Mouse (Mus musculus) natural killer cell, adult 2 months (primary cell): Measurements from ENCODE around the gene Rbl1.

Experiments used
- DNase-seq, 2 experiments: peaks; one replicate each; pipeline ENCODE4 v3.0.0; 2022; ENCODE audit warnings: low spot score in 2 of 2

Gene Rbl1

DNA sequence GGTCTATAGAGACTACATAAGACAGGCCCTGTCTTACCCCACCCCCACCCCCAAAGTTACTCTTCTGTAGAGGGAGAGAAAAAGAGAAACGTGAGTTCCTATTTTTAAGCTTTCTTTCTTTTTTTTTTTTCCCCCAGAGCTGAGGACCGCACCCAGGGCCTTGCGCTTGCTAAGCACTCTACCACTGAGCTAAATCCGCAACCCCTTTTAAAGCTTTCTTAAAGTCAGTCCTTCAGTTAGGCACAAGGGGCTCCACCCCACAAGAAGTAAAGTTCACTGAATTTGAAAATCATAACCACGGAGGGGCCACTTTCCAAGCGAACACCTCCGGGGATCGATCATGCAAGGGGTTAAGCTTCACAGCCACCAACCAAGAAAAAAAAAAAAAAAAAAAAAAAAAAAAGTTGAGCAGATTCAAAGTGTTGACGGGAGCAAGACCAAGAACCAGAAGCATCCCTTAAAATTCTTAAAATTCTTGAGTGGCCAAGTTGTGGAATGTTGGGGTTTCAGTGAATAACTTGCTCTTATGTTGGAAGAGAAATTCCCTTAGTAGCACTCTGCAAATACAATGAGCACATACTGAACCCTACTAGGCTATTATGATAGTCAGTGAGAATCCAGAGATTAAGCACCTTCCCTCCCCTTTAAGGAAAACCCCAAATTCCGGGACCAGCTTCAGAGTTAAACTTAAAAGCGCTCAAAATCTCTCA, 70.4 kb downstream of the Rbl1 start:
- peak in 1 of 2 experiments; percentile 37 for DNase-seq

DNA sequence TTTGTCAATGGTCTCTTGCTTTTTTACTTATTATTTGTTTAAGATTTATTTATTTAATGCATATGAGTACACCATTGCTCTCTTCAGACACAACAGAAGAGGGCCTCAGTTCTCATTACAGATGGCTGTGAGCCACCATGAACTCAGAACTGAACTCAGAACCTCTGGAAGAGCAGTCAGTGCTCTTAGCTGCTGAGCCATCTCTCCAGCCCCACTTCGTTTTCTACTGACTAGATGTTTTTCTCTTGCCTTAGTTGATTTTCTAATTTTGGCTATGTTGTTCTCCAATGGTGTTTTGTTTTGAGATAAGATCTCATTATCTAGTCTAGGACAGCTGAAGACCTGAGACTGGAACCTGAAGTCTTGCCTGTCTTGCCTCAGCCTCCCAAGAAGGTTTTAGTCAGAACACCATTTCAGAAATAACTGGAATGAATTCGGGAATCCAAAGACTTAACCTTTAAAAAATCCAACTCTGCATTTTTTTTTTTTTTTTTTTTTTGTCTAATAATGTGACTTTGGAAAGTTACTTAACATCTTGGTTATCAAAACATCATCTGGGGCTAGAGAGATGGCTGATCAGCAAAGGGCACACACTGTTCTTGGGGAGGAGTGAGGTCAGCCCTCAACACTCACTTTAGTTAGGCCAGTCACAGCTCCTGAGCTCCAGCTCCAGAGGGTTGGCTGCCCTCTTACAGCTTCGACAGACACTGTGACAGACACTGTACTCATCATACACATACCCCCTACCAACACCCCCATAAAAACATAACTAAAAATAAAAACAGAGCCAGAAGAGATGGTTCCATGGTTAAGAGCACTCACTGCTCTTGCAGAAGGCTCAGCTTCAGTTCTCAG, 71.4 kb downstream of the Rbl1 start:
- no peak for DNase-seq

- DNase-seq, result no peak
These were observed 72.2 kb downstream of the Rbl1 start for GRCm38 (mm10) chr2:157132086-157132485.

GRCm38 (mm10) chr2:157130813-157131514, 73.4 kb downstream of the Rbl1 start:
- peak; percentile 30 to 34 for DNase-seq

- no peak for DNase-seq
These were observed 74.7 kb downstream of the Rbl1 start for GRCm38 (mm10) chr2:157129601-157130164.

- no peak for DNase-seq
These were observed 75.2 kb downstream of the Rbl1 start for GRCm38 (mm10) chr2:157129096-157129495.

GRCm38 (mm10) chr2:157128072-157128471, 76.3 kb downstream of the Rbl1 start:
- no peak for DNase-seq

DNA sequence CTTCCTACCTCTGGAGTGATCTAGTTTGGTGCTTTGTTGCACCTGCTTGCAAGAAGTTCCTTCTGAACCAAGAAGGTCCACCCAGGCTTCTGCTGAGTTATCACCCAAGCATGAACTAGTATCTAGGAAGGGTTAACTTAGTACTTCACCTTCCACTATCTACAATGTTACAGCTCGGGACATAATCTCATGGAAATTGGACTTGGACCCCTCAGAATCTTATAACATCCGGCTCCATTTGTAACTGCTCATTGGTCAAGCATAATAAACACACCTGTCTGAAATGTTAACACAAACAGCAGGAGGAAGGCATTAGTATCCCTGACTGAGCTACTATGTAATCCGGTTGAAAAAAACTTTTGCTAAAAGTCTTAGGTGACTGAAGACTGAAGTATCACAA, 77.0 kb downstream of the Rbl1 start:
- DNase-seq, result no peak

DNA sequence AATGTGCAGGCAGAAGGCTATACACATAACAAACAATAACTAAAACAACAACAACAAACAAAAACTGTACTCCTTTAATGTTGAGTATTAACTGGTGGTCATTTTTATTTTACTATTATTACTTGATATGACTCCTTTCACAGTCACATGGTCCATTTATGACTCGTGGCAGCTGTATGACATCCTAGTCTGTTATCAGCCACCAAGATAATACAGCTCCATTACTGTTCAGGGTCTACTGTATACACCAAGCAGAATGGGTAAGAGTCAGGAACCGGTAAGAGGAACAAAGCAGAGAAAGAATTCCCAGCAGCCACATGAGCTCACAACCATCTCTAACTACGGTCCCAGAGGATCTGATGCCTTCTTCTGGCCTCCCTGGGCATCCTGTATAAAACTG, 79.1 kb downstream of the Rbl1 start:
- DNase-seq, result no peak

DNA sequence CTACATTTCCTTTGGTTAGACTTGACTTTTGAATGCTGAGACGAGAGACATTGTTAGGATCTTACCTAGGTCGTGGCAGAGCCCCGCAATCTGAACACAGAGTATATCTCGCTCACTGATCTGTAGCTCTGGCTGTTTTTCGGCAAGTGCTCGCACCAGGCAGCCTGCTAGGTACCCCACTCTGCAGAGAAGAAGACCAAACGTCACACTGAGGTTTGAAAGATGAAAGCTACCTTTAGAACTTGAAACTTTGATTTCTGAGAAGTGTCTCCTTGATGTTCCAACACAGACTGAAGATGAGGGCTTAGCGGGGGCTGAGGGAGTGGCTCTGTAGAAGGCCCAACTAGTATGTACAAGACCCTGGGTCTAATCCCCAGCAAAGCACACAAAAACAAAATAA, 82.6 kb downstream of the Rbl1 start:
- DNase-seq, result peak in 1 of 2 experiments; percentile 23

GRCm38 (mm10) chr2:157119075-157119474, 85.3 kb downstream of the Rbl1 start:
- DNase-seq, result peak in 1 of 2 experiments; percentile 22

- DNase-seq, result no peak
These were observed 85.8 kb downstream of the Rbl1 start for GRCm38 (mm10) chr2:157118556-157118955.

DNA sequence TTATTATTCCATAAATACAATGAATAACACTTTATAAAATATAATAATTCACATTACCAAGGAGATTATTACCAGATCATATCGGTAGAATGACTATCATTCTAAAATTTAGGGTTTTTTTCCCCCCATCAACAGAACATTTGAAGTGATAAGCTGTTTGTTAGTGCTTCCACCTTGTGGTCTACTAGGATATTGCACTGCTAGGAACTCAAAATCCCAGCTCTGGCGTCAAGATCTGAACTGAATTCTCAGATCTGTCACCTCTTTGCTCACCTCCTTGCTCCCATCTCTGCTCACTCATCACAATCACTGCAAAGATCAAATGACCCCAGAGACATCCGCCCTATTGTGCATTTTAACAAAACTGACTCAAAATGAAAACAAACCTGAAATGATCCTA, 87.4 kb downstream of the Rbl1 start:
- DNase-seq, result peak in 1 of 2 experiments; percentile 22

DNA sequence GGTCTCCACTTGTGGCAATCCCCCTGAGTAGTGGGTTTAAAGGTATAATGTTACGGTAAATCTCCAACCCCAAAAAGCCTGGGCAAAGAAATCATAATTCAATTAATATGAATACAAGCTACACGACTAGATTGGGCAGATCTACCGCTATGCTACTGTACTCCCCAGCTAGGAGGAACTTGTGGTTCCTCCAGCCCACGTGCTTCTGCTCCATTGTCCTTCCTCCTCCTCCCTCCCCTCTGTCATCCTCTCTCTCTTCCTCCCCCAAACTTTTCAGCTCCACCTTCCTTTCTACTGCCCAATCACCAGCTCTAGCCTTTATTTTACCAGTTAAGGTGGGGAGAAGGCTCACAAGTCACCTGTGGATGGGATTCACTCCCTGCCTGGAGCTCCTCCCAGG, 96.1 kb downstream of the Rbl1 start:
- no peak for DNase-seq

GRCm38 (mm10) chr2:157104454-157104853, 99.9 kb downstream of the Rbl1 start:
- no peak for DNase-seq

DNA sequence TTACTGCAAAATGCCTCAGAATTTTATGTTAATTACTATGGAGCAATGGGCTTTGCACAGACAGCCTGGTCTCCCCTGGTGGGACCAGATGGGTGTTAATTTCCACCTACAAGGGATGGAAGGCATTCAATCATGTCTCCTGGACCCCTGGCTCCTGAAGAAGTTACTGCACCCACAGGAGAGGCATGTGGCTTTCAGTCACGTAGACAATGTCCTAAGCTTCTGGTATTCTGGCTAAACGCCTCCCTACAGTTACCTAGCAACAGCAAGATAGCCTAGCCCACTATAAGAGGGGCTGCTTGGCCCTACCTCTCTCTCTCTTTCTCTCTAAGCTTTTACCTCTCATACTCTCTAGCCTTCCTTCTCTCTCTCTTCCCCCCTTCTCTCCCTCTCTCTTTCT, 102.1 kb downstream of the Rbl1 start:
- no peak for DNase-seq

GRCm38 (mm10) chr2:157101650-157102049, 102.7 kb downstream of the Rbl1 start:
- no peak for DNase-seq

GRCm38 (mm10) chr2:157100319-157100605, 104.1 kb downstream of the Rbl1 start:
- DNase-seq, result no peak

DNA sequence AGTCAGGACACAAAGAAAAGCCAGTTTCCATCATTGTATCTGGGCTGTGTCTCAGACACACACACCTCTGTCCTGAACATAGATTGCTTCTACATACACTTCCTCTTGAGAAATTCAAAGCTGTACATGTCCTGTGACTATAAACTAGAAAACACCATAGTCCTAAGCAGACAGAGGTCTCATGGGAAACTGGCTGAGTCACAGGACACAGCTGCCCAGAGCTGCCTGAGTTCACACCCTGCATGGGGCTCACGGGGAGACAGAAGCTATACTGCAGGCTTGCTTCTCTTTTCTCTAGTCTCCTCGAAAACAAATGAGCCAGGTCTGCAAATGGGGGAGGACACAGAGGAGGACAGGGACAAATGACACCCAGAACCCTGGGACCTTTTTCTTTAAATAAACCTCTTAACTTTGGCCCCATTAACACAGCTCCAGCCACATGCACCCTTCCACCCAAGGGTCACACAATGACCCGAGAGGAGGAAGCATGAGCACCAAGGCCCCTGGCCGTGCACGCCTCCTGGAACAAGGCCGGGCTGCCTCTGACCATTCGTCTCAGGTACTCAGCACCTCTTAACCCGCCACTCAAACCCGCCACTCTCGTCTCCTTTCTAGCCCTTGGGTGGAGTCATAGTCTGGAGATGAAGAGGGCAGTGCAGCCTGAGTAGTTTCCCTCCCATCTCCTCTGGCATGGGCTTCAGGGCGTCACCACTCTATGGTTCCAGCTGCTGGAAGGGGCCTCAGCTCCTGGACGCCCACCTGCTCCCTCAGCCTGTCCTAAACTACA, 104.6 kb downstream of the Rbl1 start:
- DNase-seq, result no peak
